Mouse (Mus musculus) spleen, embryonic (tissue): ENCODE measurements around the gene Olfr90.
"Not testable (repeated sequence)": the region's sequence is repeated elsewhere in the genome, so short reads cannot be mapped to it uniquely, and the experiment has no call there.

Experiments
- CTCF ChIA-PET: fragments of 350-600 bp; sonication (Branson Sonifier 250); formaldehyde crosslinking; loops from one replicate; lab custom pipeline; 2022; lab: Charles Lee

Olfr90 gene

DNA sequence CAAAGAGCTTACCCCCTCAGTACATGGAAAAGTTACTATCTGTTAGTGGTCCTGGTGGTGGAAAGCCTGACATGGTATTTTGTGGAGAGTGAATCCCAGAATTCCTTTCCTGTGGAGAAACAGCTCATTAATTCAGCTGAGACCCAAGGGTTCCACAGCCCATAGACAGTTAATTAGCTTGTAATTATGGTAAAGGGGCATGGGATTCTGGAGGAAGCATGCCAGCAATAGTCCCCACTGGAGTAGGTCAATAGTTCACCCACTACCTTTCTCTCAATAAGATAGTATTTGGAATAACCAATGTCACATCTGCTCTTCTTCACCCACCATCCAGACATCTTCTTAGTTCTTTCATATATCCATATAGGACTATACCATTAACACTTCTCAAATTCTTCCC is at the start of gene Olfr90:
TSS of gene Olfr90 (minus strand) at position 101 of the 400 bp plus-strand sequence.
- CTCF ChIA-PET = no interaction called here

- CTCF ChIA-PET = not testable (repeated sequence)
Measured at GRCm38 (mm10) chr17:37131366-37131765, 43.1 kb upstream of the Olfr90 start.

DNA sequence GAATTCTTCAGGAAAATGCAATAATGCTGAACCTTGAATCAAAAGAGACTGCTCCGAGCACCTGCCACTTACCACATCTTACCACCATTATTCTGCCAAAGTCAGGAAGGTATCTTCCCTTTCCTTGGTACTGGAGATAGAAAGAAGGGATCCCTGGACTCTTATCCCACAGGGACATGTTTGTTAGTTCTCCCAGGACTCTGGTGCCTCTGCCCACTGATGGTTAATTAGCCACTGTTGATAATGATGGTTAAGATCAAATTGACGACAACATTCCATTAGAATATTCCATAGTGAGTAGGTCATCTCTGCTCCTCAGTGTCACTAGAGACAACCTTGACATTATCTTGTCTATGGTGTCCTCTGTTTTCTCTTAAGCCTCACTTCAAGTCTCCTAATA is 31.7 kb upstream of the Olfr90 start, which contains the start of gene Olfr92:
TSS of gene Olfr92 (minus strand) at position 101 of the 400 bp plus-strand sequence.
- CTCF ChIA-PET = no interaction called here

DNA sequence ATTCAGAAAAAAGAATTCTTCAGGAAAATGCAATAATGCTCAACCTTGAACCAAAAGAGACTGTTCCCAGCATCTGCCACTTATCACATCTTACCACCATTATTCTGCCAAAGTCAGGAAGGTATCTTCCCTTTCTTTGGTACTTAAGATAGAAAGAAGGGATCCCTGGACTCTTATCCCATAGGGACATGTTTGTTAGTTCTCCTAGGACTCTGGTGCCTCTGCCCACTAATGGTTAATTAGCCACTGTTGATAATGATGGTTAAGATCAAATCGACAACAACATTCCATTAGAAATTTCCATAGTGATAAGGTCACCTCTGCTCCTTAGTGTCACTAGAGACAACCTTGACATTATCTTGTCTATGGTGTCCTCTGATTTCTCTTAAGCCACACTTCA is 9.9 kb upstream of the Olfr90 start, which contains the start of gene Olfr91:
TSS of gene Olfr91 (minus strand) at position 101 of the 400 bp plus-strand sequence.
- CTCF ChIA-PET = no interaction called here

DNA sequence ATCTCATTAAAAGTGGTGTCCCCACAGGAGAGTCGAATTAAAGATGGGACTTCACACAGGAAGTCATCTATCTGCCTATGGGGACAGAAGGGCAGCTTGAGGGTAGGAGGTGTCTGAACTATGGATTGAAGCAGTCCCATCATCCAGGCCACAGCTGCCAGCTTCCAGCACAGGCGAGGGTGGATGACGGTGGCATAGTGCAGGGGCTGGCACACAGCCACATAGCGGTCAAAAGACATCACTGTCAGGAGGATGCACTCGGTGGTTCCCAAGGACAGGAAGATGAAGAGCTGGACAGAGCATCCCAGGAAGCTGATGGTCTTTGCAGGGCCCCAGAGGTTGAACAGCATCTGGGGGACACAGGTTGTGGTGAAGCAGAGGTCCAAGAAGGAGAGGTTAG is 5.0 kb upstream of the Olfr90 start:
- CTCF ChIA-PET = no interaction called here

GRCm38 (mm10) chr17:37092198-37092597 is 3.9 kb upstream of the Olfr90 start:
- CTCF ChIA-PET = no interaction called here

DNA sequence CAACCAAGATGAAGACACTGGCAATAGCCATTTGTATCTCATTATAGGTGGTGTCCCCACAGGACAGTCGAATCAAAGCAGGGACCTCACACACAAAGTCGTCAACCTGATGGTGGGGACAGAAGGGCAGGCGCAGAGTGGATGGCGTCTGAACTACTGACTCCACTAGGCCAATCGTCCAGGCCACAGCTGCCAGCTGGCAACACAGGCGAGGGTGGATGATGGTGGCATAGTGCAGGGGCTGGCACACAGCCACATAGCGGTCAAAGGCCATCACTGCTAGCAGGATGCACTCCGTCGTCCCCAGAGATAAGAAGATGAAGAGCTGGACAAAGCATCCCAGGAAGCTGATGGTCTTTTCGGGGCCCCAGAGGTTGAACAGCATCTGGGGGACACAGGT is 2.8 kb downstream of the Olfr90 start:
- CTCF ChIA-PET = no interaction called here

DNA sequence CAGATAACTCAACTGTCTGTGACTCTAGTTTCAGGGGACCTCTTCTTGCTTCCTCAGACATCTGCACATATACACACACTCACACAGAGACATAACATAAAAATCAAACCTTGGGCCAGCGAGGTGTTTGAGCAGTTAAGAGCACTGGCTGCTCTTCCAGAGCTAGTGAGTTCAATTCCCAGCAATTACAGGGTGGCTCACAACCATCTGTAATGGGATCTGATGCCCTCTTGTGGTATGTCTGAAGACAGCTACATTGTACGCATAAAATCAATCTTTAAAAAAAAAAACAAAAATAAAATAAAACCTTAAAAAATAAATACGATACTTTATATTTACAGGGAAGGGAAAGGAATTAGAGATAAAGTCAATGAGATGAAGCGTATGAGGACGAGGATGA is 3.7 kb downstream of the Olfr90 start:
- CTCF ChIA-PET = no interaction called here

DNA sequence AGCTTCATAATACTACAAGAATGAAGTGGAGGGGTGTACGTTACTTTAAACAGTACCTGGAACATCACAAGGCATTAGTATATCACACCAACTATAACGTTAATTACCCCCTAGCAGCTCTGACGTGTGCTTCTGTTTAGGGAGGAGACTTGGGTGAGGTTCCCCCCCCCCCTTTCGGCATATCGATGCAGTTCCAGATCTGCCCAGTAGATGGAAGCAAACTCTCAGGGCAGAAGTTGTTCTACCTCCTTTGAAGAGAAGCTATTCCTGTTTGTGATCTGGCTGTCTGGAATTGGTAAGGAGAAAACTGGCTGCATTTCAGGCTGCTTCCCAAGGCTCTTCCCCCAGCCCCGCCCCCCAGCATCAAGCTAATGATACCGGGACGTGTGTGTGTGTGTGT is 5.0 kb downstream of the Olfr90 start:
- CTCF ChIA-PET = interaction anchor here (0.6 to 0.7 kb wide), 5 partner anchors 29 to 119 kb away, joined by 3 to 7 read pairs (median 4); no protein-coding TSS in a partner anchor

DNA sequence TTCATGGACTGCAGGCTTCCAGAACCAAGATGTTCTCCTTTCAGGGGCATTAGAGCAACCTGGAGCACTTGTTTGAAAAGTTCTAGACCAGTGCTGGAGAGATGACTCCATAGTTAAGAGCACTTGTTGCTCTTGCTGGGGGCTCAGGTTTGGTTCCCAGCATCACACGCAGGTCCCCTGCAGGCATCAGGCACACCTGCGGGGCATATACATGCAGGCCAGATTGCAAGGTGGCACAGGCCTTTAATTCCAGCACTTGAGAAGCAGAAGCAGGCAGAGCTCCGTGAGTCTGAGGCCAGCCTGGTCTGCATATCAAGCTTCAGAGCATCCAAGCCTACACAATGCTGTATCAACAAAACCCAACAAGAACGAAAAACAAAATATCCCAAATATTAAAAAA is 6.6 kb downstream of the Olfr90 start:
- CTCF ChIA-PET = no interaction called here

DNA sequence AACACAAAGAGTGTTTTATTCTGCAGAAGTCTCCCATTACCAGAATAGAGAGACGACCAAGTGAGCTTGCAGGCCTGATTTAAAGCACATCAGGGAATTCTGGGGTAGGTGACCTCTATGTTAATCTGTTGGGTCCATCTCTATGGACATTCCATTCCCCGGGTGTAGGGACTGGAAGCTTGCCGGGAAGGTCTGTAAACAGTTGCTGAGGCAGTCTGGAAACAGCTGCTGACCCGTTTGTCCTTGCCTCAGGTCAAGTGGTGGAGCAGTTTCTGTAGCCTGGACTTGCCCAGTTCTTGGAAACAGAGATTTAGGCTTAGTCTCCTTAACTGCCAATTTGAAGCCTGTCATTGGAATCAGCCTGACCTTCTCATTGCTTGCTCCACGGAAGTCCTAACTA is 8.2 kb downstream of the Olfr90 start:
- CTCF ChIA-PET = no interaction called here

DNA sequence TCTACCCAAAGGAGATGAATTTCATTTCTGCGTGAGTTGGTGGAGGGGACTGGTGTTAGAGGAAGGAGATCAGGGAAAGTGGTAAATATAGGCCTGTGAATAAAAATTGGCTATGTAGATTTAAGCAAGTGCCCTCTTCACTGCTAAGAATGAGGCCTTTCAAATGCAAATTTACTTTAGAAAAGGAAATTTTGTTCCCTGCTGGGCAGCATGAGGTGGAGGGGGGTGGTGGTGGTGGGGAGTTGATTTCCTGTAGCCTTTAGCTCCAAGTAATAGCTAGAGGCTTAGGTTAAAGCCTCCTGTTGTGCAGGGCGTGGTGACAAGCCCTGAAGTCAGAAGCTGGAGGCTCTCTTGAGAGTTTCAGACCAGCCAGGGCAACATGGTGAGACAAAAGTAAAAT is 9.3 kb downstream of the Olfr90 start:
- CTCF ChIA-PET = interaction anchor here (0.7 kb wide), 1 partner anchor 60 kb away, joined by 5 read pairs; no protein-coding TSS in a partner anchor

DNA sequence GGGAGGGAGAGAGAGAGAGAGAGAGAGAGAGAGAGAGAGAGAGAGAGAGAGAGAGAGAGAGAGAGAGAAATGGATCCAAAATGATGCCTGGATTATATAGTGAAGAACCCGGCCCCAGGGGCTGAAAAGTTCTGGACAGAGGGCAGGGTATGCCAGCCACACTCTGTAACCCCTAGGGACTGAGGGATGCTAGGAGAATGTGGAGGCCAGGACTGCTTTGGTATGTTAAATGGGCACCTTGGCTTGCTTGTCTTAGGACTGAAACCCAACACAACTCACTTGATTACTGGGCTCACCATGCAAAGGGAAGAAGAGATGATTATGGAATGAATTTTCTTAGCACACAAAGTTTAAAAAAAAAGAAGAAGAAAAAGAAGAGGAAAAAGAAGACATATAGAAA is 10.1 kb downstream of the Olfr90 start:
- CTCF ChIA-PET = no interaction called here

- CTCF ChIA-PET = no interaction called here
Measured at GRCm38 (mm10) chr17:37075766-37076165, 12.5 kb downstream of the Olfr90 start.

DNA sequence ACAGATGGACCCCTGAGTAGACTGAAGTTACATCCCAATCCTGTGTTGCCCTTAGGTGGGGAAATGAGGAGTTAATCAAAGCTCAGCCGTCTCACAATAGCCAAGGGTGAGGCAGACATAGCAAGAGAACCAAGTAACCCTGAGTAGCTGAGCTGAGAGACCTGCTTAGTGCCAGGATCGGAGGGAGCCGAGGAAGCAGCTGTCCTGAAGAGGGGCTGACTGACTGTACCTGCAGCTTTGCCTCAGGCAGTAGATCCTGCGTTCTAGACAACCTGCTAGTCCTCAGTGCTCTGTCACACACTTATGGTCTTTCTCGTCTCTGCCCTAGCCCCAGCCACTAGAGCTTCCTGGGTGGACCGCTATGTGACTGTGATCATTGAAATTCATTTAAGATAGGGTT is 13.1 kb downstream of the Olfr90 start:
- CTCF ChIA-PET = no interaction called here

DNA sequence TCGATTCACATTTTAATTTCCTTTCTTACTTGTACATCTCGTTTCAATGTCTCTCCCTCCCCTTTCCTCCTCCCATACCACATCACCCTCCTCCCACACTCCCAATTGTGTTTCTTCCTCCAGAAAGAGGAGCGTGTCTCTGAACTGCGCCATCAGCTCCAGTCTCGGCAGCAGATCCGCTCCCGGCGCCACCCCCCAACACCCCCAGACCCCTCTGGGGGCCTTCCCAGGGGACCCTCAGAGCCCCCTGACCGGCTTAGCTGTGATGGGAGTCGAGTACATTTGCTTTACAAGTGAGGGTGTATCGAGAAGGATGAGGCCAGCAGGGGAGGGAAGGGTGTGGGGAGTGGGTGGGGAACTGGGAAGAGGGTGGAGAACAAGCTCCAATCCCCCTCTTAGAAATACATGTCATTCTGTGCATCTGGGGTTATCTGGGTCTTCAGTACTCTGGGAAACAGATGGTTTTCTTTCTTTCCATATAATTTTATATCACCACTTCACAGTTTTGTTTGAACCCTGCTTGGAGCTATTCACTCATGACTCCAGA is 15.5 kb downstream of the Olfr90 start:
- CTCF ChIA-PET = no interaction called here

DNA sequence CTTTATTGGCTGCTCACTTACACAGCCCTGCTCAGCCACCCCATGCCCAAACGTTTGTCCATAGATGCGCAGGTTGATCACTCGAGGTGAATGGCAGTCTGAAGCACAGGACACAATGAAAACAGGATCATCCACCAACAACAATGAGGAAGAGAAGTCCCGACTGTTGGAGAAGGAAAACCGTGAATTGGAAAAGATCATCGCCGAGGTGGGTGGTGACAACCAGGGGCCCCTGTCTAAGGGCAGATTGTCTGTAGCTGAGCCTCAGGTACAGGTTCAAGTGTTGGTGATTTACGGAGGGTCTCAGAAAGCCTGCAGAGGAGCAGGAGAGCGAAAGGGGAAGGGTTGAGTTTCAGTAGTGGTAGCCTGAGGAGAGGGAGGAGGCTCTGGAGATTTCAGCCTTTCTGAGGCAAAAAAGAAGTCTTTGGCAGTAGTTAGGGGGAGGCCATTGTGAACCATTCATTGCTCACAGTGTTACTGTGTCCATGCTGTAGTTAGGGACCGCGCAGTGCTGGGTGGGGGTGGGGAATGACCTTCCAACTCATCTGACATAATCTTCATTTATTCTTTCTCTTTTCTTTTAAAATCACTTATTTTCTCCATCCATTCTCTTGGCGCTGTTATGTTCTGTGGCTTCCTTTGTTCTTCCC is 16.1 kb downstream of the Olfr90 start:
- CTCF ChIA-PET = no interaction called here

DNA sequence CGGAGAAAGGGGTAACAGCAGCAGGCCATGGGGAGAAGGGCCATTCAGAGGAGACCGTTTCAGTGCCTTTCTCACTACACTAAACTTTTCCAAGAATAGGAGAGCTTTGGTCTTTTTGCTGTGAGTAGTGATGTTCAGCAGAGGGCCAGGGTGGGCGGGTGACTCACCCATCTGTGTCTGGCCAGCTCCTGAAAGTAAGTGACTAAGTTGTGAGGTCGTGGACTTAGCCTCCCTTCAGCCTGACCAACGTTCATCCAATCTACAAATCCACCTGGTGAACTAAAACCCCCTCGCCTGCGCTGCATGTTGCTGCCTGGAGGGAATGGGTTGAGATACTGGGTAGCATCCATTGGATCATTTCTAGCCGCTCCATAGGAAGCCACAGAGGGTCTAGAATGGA is 18.2 kb downstream of the Olfr90 start:
- CTCF ChIA-PET = no interaction called here

DNA sequence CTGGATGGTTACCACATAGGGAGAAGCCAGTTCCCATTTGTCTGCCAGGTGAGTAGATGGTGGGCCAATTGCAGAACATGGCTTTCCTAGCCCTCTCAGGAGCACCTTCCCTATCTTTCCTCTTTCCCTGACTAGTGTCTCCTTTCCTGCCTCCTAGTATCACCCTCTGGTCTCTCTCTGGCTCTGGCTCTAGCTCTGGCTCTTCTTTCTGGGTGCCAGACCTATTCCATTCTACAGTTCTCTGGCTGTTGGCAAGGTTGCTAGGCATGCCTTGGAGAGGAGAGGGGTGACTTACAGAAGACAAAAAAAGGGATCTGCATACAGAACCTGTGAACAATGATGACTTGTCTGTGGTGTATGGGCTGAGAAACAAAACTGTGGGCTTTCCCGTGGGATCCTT is 20.4 kb downstream of the Olfr90 start:
- CTCF ChIA-PET = no interaction called here

GRCm38 (mm10) chr17:37065993-37066392 is 22.3 kb downstream of the Olfr90 start:
- CTCF ChIA-PET = no interaction called here

DNA sequence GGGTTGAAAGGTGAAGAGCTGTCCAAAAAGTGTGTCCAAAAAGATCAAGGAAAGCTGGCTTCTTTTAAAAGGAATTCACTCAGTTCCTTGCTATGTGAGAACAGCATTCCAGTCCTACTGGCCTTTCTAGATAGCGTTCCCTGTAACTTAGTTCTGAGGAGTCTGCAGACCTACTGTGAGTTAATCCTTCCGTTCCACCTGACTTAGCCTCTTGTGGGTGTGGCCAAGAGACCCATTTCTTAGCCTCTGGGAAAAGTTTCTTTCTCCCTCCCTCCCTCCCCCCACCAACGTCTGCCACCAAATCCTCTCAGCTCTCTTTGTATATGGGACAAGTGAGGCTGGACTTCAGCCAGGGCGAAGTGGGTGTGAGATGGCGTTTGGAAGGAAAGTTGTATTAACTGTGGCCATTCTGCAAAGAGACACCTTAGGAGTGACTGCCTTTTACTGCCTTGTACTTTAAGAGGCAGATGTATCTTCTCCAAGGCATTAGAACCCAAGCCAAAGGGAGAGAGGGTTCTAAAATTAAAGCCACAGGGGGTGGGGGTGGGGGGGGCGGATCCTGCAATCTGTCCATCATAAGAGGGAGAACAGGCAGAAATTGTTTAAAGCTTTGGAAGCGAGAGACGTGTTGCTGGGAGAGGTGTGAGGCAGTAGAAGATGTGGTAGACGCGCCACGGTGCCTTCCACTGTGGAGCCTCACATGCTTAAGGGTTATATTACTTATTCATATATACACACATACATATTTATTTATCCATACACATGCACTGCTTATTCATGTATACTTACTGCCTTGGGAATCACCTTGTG is 24.4 kb downstream of the Olfr90 start:
- CTCF ChIA-PET = no interaction called here

- CTCF ChIA-PET = no interaction called here
Measured at GRCm38 (mm10) chr17:37063063-37063462, 25.2 kb downstream of the Olfr90 start.
